Mouse (Mus musculus) hindbrain, embryonic 13.5 days (tissue): ENCODE data around the gene Rhbdl2. TPM values are rescaled to one million over a fixed set of nuclear protein-coding genes. Genes with fewer than 3 reads are reported as not detected.

Experiments
- ATAC-seq: fragments of 200-750 bp; cut with Nextera tagmentation; 2 replicates; pipeline ENCODE4 v1.8.0; 2017; ENCODE audit warnings: moderate TSS enrichment; ENCODE audit not compliant: low FRiP score
- H3K27ac ChIP-seq: fragments of 300-500 bp; sonication (generic); 2 replicates; pipeline ENCODE4 v1.5.1; 2015; ENCODE audit warnings: inconsistent platforms, mild to moderate bottlenecking, moderate library complexity
- H3K27me3 ChIP-seq: fragments of 300-500 bp; sonication (generic); 2 replicates; pipeline ENCODE4 v1.6.1; 2015; ENCODE audit warnings: mild to moderate bottlenecking, inconsistent platforms
- H3K36me3 ChIP-seq: fragments of 300-500 bp; sonication (generic); 2 replicates; pipeline ENCODE4 v1.6.1; 2015; ENCODE audit warnings: mild to moderate bottlenecking, inconsistent platforms
- H3K4me1 ChIP-seq: fragments of 300-500 bp; sonication (generic); replicated peaks from 2 replicates; pipeline ENCODE4 v1.6.1; 2015; ENCODE audit warnings: inconsistent platforms
- H3K4me2 ChIP-seq: fragments of 300-500 bp; sonication (generic); 2 replicates; pipeline ENCODE4 v1.6.1; 2015; ENCODE audit warnings: inconsistent platforms, mild to moderate bottlenecking, moderate library complexity
- H3K4me3 ChIP-seq: fragments of 300-500 bp; sonication (generic); 2 replicates; pipeline ENCODE4 v1.5.1; 2015; ENCODE audit warnings: mild to moderate bottlenecking, inconsistent platforms
- H3K9ac ChIP-seq: fragments of 300-500 bp; sonication (generic); 2 replicates; pipeline ENCODE4 v1.6.1; 2015; ENCODE audit warnings: mild to moderate bottlenecking, inconsistent platforms
- H3K9me3 ChIP-seq: fragments of 300-500 bp; sonication (generic); 2 replicates; pipeline ENCODE4 v1.6.1; 2016; ENCODE audit warnings: inconsistent platforms
- WGBS: fragments of 180-500 bp; shearing (Covaris S2); methylation state at CpG from one replicate; pipeline ENCODE4 v1.1.7; 2015; 5-methylcytosine and 5-hydroxymethylcytosine counted together
- polyA plus RNA-seq: library from polyadenylated mRNA; unstranded; fragments of >200 nt; fragmentation: Nextera tagmentation; extraction: Ambion mirVana; gene quantifications from 2 replicates; pipeline ENCODE4 v1.2.1, GENCODE M21; 2015

Rhbdl2 gene
- polyA plus RNA-seq, 1 experiment from 2014 or later = 1.2 TPM

DNA sequence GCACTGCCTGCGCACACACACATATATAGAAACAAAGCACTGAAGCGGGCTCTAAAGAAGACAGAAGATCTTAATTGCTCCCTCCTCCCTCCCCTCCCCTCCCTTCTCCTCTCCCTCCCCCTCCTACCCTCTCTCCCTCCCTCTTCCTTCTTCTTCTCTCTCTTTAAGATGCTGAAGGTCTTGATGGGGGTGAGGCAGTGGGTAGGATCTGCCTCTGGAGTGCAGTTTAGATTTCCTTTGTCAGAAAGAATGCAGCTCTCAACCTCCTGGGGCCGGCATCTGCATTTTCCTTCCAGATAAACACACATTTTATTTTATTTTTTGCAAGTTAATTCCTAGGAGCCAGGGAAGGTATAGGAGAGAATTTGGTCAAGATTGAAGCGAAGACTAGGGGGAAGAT lies 19.4 kb upstream of the Rhbdl2 start:
- no peak for ATAC-seq
- Histone ChIP-seq H3K27me3 (no peaks in the 10 kb centered on the region), H3K4me3 (no peak overlapping the region)

DNA sequence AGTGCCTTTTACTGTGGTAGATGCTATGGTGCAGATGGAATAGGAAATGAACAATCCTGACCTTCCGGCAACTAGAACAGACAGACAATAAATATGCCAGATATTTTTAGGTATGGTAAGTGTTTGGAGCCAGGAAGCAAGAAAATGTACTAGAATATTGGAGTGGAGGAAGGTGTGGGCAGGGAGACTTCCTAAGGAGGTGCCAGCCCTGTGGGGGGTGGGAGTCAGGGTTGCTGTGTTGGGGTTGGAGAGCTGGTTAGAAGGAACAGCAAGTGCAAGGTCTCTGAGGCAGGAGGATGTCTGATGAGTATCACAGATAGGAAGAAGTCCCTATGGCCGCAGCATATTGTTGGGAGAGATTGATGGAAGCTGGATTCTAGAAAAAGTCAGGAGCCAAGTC lies 5.0 kb downstream of the Rhbdl2 start:
- no peaks in the 10 kb centered on the region for H3K27me3 ChIP-seq
- H3K4me2 ChIP-seq = no peak overlapping the region
- H3K9me3 ChIP-seq = no peaks in the 10 kb centered on the region
- H3K4me1 ChIP-seq = peaks cover 17% of the 10 kb centered on the region
- ATAC-seq = no peak
- H3K4me3 ChIP-seq = no peak overlapping the region
- no peak overlapping the region for H3K9ac ChIP-seq
- WGBS = 91% methylated on average over 2 of the region's 2 CpGs
- no peaks in the 10 kb centered on the region for H3K36me3 ChIP-seq
- H3K27ac ChIP-seq = no peak overlapping the region

More for the DNA sequence above, 19.4 kb upstream of the Rhbdl2 start:
- no peak overlapping the region for H3K9ac ChIP-seq
- H3K9me3 ChIP-seq = no peaks in the 10 kb centered on the region
- no peak overlapping the region for H3K27ac ChIP-seq
- 65% methylated on average over 4 of the region's 4 CpGs for WGBS
- no peaks in the 10 kb centered on the region for H3K36me3 ChIP-seq
- H3K4me1 ChIP-seq = no peaks in the 10 kb centered on the region
- no peak overlapping the region for H3K4me2 ChIP-seq

DNA sequence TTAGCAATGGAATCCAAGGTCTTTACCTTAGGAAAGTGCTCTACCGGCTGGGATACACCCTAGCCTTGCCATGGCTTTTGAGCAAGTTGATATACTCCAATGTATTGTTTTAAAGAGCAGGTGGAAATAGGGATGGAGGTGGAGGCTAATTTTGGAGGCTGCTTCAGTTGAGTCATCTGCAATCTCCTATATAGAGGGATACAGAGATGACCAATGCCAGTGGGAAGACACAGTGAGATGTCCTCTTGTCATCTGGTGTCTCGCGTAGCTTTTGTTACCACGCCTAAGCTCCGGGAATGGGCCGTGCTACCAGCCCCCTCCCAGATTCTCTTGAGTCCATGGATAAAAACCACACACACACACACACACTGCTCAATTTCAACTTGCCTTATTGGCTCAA lies 5.5 kb downstream of the Rhbdl2 start:
- no peak for ATAC-seq
- Histone ChIP-seq H3K4me2 (no peak overlapping the region), H3K27ac (no peak overlapping the region), H3K36me3 (no peaks in the 10 kb centered on the region), H3K27me3 (no peaks in the 10 kb centered on the region), H3K9ac (no peak overlapping the region), H3K4me3 (no peak overlapping the region), H3K4me1 (peaks cover 17% of the 10 kb centered on the region), H3K9me3 (no peaks in the 10 kb centered on the region)
- WGBS = 93% methylated on average over 6 of the region's 6 CpGs

DNA sequence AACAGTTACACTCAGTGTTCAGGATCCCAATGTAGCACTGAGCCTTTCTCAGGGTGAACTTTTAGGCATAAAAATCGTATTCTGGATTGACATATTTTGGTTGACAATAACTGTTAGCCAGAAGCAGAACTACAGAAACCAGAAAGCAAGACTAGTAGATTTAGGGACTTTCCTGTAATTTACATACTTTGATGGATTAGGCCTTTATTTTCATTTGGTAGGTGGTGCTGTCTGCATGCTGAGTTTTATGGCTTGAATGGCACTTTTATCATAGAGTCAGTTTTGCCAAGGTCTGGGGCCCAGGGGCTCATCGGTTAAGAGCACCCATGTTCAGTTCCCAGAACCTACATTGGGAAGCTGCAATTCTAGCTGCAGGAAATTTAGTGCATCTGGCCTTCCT lies 7.4 kb downstream of the Rhbdl2 start:
- peaks cover 15% of the 10 kb centered on the region for H3K4me1 ChIP-seq
- H3K27ac ChIP-seq = no peak overlapping the region
- no peak overlapping the region for H3K9ac ChIP-seq
- H3K4me3 ChIP-seq = no peak overlapping the region
- H3K9me3 ChIP-seq = no peaks in the 10 kb centered on the region
- no peaks in the 10 kb centered on the region for H3K27me3 ChIP-seq
- ATAC-seq = no peak
- H3K4me2 ChIP-seq = no peak overlapping the region
- WGBS = 76% methylated on average over 2 of the region's 2 CpGs
- no peaks in the 10 kb centered on the region for H3K36me3 ChIP-seq

DNA sequence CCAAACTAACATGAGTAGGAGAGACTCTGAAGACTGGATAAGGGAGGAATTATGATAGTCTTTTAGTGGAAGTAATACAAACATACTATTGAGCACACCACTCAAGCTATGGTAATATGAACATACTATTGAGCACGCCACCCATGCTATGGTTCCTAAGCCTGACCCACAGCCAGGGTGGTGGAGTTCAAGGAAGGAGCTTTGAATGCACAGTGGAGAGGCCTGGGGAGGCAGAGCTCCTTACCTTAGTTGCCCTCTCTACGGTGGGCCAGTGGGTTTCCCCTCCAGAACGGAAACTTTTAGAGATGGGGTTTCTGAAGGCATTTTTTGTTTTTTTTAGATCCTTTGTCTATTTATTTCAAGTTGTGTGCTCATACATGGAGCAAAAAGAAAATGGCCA lies 9.7 kb downstream of the Rhbdl2 start:
- H3K9ac ChIP-seq = no peak overlapping the region
- H3K27ac ChIP-seq = peak overlapping the region; percentile 61
- no peak for ATAC-seq

DNA sequence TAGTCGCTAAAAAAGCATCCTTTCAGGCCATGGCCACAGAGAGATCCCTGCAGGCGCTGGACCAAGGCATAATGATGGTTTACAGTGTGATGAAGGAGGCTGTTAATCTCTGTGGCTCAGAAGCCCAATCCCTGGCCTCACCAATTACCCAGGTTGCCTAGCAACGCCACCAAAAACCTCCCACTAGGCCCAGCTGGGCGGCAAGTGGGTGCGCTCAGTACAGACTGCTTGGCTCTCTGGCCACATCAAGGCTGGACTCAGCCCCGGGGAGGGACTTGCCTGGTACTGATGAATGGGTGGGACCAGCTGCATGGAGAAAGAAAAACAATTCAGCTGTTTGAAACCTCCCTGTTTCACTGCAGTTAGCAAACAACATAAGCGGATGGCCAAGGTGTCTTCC lies 10.2 kb downstream of the Rhbdl2 start:
- Histone ChIP-seq H3K36me3 (no peaks in the 10 kb centered on the region), H3K4me2 (no peak overlapping the region), H3K9me3 (no peaks in the 10 kb centered on the region), H3K27me3 (no peaks in the 10 kb centered on the region), H3K4me1 (peaks cover 15% of the 10 kb centered on the region), H3K27ac (peak overlapping the region; percentile 61), H3K4me3 (no peak overlapping the region), H3K9ac (no peak overlapping the region)
- peak; percentile 63 for ATAC-seq
- WGBS = 31% methylated on average over 7 of the region's 7 CpGs

More for the DNA sequence above, 9.7 kb downstream of the Rhbdl2 start:
- 83% methylated on average over 3 of the region's 3 CpGs for WGBS
- no peak overlapping the region for H3K4me3 ChIP-seq
- no peaks in the 10 kb centered on the region for H3K27me3 ChIP-seq
- H3K9me3 ChIP-seq = no peaks in the 10 kb centered on the region
- no peaks in the 10 kb centered on the region for H3K36me3 ChIP-seq
- H3K4me2 ChIP-seq = no peak overlapping the region
- peaks cover 15% of the 10 kb centered on the region for H3K4me1 ChIP-seq

DNA sequence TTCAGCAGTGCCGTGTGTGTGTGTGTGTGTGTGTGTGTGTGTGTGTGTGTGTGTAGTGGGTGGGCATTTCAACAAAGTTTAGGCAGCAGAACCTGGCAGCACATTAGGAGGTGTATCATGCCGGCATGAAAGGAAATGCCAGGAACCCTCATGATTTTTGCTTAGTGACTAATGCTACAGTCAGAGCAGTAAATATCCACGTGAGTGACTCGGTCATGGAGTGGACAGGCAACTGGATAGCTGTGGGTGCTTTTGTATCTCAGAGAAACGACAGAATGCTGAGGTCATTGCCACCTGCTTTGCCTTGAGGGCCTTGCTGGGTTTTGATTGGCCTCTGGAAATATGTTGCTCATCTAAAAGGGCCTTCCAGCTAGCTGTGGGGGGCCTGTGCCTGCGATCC lies 16.0 kb downstream of the Rhbdl2 start:
- ATAC-seq = no peak
- no peaks in the 10 kb centered on the region for H3K27me3 ChIP-seq
- H3K9ac ChIP-seq = no peak overlapping the region
- H3K9me3 ChIP-seq = no peaks in the 10 kb centered on the region
- no peaks in the 10 kb centered on the region for H3K36me3 ChIP-seq
- H3K4me3 ChIP-seq = no peak overlapping the region
- no peak overlapping the region for H3K4me2 ChIP-seq
- H3K27ac ChIP-seq = no peak overlapping the region
- no peaks in the 10 kb centered on the region for H3K4me1 ChIP-seq
- 74% methylated on average over 6 of the region's 6 CpGs for WGBS

DNA sequence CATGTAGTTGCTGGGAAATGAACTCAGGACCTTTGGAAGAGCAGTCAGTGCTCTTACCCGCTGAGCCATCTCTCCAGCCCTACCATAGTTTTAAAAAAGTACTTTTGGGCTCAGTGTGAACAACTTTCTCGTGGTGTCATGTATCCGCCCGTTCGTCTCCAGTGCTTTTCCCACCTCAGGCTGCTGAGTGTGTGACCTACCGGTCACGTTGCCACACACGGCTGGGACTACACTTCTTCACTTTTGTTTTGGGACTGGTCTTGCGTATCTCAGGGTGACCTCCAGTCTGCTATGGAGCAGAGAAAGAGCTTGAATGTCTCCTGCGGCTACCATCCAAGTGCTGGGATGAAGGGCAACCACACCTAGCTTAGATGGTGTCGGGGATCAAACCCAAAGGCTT lies 20.6 kb downstream of the Rhbdl2 start:
- no peaks in the 10 kb centered on the region for H3K36me3 ChIP-seq
- H3K4me1 ChIP-seq = no peaks in the 10 kb centered on the region
- WGBS = 90% methylated on average over 11 of the region's 11 CpGs
- ATAC-seq = no peak
- H3K4me3 ChIP-seq = no peak overlapping the region
- H3K27ac ChIP-seq = no peak overlapping the region
- no peak overlapping the region for H3K4me2 ChIP-seq
- H3K9me3 ChIP-seq = no peaks in the 10 kb centered on the region
- no peaks in the 10 kb centered on the region for H3K27me3 ChIP-seq
- H3K9ac ChIP-seq = no peak overlapping the region

DNA sequence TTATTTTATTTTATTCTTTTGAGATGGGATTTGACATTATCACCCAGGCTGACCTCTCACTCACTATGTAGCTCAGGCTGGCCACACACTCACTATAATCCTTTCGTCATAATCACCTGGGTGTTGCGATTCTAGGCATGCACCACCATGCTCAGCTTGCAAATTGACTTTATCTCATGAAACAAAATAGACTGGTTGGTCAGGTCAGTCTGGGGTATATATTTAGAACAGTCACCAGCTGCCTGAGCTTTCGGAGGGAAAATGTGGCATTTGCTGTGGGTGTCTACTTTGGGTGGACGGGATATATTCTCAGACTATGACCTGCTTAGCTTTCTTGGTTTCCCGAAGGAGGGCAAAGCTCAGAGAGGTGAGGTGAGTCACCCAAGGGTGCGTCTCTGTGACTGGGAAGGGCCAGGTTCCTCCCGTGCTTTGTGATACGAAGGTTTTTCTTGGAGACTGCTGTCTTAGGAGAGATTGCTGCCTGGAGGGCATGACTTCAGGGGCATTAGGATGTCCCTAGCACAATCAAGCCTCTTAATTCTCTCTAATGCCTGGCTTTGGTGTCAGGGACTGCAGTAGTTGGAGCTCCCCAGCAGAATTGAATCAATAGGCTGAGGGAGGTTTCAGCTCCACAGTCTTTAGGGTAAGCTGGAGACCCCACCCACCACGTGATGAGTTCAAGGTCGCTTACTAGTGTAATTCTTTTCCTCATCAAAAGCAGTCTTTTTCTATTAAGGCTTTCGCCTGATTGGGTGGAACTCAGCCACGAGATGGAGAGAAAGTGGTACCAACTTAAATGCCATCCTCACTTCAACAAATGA lies 23.0 kb downstream of the Rhbdl2 start:
- Histone ChIP-seq H3K27me3 (no peaks in the 10 kb centered on the region), H3K36me3 (no peaks in the 10 kb centered on the region), H3K9ac (no peak overlapping the region), H3K4me1 (no peaks in the 10 kb centered on the region), H3K4me3 (no peak overlapping the region), H3K27ac (no peak overlapping the region), H3K9me3 (no peaks in the 10 kb centered on the region), H3K4me2 (no peak overlapping the region)
- 86% methylated on average over 12 of the region's 12 CpGs for WGBS
- no peak for ATAC-seq

DNA sequence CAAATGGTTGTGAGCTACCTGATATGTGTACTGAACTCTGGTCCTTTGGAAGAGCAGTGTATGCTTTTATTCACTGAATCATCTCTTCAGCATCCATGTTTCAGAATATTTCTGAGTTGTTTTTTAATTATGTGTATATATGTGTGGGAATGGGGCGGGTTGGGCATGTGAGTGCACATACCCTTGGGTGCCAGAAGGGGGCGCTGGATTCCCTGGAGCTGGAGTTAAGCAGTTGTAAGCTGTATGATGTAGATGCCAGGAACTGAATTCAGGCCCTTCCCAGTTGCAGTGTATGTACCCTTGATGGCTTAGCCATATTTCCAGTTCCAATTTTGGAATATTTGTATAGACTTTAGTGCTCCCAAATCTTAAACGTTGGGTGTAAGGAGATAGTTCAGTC lies 24.9 kb downstream of the Rhbdl2 start:
- no peak overlapping the region for H3K4me3 ChIP-seq
- H3K27me3 ChIP-seq = no peaks in the 10 kb centered on the region
- H3K9me3 ChIP-seq = no peaks in the 10 kb centered on the region
- WGBS = 80% methylated on average over 3 of the region's 3 CpGs
- no peak for ATAC-seq
- H3K4me1 ChIP-seq = no peaks in the 10 kb centered on the region
- H3K36me3 ChIP-seq = no peaks in the 10 kb centered on the region
- H3K9ac ChIP-seq = no peak overlapping the region
- no peak overlapping the region for H3K4me2 ChIP-seq
- H3K27ac ChIP-seq = no peak overlapping the region

DNA sequence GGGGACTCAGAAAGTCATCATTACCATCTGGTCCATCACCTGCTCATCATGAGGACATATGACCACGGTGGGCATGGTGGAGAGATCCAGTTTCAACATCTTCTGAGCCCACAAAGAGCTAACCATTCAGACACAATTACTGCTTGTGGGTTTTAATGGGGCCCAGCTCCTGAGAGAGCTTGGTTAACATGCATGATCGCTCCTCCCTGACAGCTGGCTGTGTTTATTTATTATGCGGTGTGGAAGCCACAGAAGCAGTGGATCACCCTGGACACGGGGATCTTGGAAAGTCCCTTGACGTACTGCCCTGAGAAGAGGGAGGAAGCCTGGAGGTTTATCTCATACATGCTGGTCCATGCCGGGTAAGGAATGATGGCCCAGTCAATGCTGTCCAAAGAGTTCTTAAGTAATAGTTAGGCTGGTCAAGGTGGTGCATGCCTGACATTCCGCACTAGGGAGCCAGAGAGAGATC lies 26.4 kb downstream of the Rhbdl2 start:
- no peak overlapping the region for H3K4me2 ChIP-seq
- H3K36me3 ChIP-seq = no peaks in the 10 kb centered on the region
- H3K9me3 ChIP-seq = no peaks in the 10 kb centered on the region
- no peaks in the 10 kb centered on the region for H3K27me3 ChIP-seq
- WGBS = 45% methylated on average over 7 of the region's 7 CpGs
- no peak overlapping the region for H3K27ac ChIP-seq
- H3K9ac ChIP-seq = no peak overlapping the region
- no peaks in the 10 kb centered on the region for H3K4me1 ChIP-seq
- H3K4me3 ChIP-seq = no peak overlapping the region
- no peak for ATAC-seq

DNA sequence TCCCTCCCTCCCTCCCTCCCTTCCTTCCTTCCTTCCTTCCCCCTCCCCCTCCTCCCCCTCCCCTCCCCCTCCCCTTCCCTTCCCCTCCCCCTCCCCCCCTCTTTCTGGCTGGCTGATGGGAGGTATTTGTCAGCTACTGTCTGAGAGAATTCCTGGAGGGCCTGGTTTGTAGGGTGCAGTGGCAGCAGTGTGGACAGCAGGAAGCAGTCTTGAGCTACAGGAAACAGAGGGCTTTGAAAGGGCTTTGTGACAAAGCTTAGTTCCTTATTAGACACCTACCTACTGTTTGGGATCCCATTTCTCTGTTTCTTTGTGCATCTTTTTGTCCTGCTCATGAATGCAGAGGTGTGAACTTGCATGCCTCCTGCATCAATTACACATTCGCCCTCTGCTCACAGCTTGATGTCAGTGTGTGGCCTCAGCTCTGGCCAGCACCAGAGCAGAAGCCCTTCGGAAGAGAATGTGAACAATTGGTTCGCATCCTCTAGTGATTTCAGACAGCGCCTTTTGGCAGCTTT lies 31.5 kb downstream of the Rhbdl2 start:
- no peak for ATAC-seq
- H3K36me3 ChIP-seq = no peaks in the 10 kb centered on the region
- H3K27ac ChIP-seq = no peak overlapping the region
- peaks cover 3% of the 10 kb centered on the region; the same call in 1 of the 2 replicates for H3K4me1 ChIP-seq
- no peaks in the 10 kb centered on the region for H3K9me3 ChIP-seq
- H3K4me3 ChIP-seq = no peak overlapping the region
- H3K9ac ChIP-seq = no peak overlapping the region
- H3K4me2 ChIP-seq = no peak overlapping the region
- WGBS = 28% methylated on average over 4 of the region's 4 CpGs
- no peaks in the 10 kb centered on the region for H3K27me3 ChIP-seq

DNA sequence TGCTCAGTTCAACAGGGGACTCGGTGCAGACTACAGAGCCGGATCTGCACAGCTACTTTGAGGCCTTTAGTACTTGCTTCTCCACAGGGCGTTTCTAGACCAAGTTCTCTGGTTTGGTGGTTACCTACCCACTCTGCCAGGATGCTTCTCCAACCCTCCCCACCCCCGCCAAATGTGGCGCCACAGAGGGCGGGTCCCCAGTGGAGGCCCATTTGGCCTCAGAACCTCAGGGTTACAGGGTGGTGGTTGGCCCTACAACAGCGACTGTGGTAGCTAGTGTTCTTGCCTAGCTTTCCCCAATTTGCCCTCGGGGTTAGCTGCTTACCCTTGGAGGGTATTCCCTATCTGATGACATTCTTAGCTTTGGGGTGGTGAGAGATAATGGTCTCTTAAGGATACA lies 54.5 kb downstream of the Rhbdl2 start:
- Histone ChIP-seq H3K36me3 (no peaks in the 10 kb centered on the region), H3K9ac (no peak overlapping the region), H3K27ac (no peak overlapping the region), H3K9me3 (no peaks in the 10 kb centered on the region), H3K4me1 (no peaks in the 10 kb centered on the region), H3K4me3 (no peak overlapping the region), H3K4me2 (no peak overlapping the region), H3K27me3 (no peaks in the 10 kb centered on the region)
- ATAC-seq = no peak
- 93% methylated on average over 8 of the region's 8 CpGs for WGBS
